Mouse (Mus musculus): Measurements from ENCODE around the gene Ccser2.

Ccser2 gene

DNA sequence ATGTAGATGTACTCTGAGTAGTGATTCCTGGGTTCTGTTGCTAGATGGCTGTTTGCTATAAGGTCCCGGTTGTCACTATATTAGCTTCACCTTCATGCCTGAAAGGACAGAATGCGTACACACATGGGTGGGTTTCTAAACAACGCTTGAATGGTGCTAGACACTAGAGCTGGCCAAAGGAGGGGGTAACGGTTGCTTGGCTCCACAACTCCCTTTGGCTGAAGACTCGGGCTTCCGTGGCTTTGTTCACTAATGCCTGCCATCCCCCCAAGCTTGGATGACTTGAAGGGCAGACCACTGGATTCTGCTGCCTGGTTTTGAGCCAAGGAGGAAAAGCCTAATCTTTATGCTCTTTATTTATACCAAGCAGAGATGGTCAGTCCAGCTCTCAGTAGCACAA, 98.3 kb downstream of the Ccser2 start:
- in situ Hi-C loops (cut with MboI) = loop anchor here (25.0 kb wide), 2 partner anchors 167 to 267 kb away; partner anchors contain the start of genes Ghitm and Rgr

DNA sequence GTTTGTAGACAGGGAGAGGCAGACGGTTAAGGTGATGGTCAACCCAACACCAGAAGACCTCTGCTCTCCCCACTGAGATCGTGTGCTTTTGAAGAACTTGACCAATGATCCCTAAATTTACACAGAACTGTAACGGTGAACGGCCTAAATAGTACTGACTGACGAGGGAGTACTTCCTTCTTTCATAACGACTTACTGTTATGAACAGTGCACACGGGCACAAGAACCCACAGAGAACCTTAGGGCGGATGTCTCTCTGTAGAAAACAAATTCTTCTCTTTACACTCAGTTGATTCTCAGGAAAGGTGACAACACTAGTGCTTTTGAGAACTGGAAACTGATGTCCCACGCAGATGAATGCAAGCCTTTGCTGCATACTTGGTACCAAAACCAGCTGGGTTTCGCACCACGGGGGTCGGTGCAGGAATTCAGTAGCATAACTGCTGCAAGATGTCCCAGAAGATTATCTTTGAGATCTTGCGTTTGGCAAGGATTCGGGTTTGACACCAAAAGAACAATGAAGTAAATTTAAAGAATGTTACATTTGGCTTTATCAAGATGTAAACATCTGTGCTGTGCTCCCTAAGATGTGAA, 99.7 kb downstream of the Ccser2 start:
- in situ Hi-C loops (cut with MboI) = loop anchor here (10.0 to 25.0 kb wide), 3 partner anchors 76 to 268 kb away; partner anchors contain the start of genes Ghitm and Rgr

DNA sequence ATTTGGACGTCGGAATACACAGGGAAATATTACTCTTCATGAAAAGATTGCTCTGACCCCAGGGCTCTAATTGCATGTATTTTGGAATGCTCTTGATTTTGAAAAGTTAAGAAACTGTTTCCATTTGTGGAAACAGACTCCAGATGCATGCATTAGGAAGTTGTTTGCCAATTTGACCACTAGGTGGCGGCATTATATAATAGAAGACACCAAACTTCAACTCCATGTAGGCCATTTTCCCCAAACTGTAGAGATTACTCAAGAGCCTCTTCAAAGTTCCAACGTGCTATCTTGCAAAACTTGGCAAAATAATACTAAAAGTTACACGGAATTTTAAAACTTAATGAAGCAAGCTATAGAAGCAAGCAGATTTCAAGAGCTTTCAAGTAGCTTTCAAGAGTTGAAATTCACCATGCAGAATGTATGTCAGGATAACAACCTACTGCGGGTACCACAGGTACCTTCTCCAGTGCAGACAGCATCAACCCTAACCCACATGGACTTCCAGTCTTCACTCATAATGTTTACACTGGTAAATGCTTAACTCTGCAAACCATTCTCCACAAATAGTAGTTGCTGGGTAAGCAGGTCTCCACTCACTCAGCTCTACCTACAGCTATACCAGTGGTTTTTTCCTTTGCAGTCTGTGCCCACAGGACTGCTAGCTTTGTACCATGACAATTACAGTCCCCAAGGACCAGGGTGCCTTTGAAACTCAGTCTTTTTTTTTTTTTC, 101.4 kb downstream of the Ccser2 start:
- in situ Hi-C loops (cut with MboI) = loop anchor here (10.0 to 25.0 kb wide), 3 partner anchors 78 to 270 kb away; partner anchors contain the start of genes Ghitm and Rgr

DNA sequence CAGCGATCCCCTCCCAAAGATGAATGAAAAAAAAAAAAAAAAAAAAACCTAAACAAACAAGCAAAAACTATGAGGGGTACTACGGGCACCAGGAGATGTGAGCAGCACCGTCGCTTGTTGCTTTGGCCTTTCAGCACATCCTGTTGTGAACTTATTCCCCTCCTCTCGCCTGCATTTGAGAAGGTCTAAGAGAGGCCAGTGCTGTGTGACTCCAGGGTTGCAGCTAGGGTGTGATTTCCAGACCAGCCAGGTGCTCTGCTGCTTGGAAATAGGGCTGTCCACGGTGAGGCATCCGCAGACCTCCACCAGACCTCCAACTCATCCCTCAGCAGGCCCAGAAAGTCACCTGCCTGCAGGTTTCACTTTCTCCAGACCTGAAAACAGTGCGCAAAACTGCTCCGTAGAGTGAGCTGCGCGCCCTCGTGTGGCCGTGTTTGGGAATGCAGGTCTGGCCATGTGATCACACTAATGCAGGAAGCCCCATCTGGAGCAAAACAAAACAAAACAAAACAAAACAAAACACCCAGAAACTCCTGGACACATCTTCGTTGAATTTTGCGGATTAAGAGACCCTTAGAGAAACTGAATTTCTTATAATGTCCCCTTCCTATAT, 104.6 kb downstream of the Ccser2 start:
- in situ Hi-C loops (cut with MboI) = loop anchor here (10.0 to 25.0 kb wide), 3 partner anchors 81 to 273 kb away; partner anchors contain the start of genes Ghitm and Rgr

DNA sequence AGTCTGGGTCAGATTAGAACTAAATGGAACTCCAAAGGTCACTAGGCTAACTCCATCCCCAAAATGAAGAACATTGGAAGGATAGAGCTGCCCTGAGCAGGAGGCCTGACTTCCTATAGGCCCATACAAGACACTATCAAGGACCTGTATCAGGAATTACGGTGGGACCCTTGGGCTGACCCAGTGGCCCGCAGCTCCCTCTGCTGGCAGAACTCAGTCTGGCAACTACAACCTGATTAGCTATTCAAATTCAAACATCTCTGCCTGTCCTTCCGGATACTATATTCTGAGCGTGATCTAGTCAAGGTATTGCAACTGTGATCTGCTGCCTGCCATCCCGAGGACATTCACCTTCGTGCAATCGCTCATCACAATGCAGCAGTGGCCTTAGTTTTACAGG, 106.2 kb downstream of the Ccser2 start:
- in situ Hi-C loops (cut with MboI) = loop anchor here (10.0 to 25.0 kb wide), 3 partner anchors 82 to 275 kb away; partner anchors contain the start of genes Ghitm and Rgr

DNA sequence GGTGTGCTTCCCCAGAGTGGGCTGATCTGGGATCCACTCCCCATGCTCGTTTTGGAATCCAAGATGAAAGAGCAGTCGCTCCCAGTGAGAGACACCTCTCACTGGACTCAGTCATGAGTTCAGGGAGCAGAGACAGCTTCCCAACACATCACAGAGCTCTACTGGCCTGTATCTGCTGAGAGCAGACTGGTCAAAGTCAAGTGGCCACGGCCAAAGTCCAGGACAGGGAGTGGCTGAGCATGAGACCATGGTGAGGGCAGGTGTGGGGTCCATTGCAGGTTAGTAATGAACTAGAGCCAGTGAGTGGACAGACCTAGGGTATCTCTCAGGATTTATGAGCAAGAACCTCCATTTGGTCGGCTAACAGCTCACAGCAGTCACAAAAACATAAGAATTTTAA, 109.6 kb downstream of the Ccser2 start:
- in situ Hi-C loops (cut with MboI) = loop anchor here (25.0 kb wide), 2 partner anchors 178 to 278 kb away; partner anchors contain the start of genes Ghitm and Rgr

DNA sequence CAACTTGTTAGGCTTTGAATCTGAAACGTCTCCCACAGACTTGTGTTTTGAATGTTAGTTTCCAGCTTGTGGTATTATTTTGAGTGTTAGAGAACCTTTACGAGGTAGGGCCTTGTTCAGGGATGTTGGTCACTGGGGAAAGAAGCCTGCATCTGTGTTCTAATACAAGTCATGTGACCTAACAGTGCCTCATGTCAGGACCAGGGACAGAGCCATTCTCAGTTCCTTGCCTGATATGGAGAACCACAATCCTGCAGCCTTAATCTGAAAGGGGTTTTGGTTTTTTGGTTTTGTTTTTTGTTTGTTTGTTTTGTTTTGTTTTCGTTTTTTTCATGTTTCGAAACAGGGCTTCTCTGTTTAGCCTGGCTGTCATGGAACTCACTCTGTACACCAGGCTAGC, 115.6 kb downstream of the Ccser2 start:
- in situ Hi-C loops (cut with MboI) = loop anchor here (25.0 kb wide), 2 partner anchors 184 to 284 kb away; partner anchors contain the start of genes Ghitm and Rgr

DNA sequence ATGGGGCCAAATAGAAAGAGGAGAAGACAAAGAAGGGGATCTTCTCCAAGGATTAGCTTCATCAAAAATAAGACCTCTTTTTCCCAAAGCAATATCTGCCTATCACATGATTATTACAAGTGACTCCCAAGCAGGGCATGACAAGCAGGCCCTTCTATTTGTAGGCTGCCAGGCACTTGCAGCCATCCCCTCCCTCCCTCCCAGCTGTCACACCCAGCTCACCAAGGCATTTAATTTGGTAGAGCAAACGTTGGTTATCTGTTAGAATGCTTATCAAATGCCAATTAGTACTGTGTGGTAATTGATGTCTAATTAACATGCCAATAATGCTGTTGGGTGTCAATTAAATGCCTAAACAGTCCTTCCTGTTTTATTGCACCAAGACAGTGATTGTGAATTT, 119.7 kb downstream of the Ccser2 start:
- in situ Hi-C loops (cut with MboI) = no loop called here

Data from mature B cell (primary cell).